Mouse (Mus musculus) kidney, adult 8-10 months (tissue): ENCODE measurements around the gene Tsks.
A peak's percentile ranks its signal among the peaks of the same experiment; 100 is the strongest.

ENCODE experiments used
- DNase-seq, 2 experiments: peaks; one replicate each; pipeline ENCODE4 v3.0.0; 2022

The Tsks gene

DNA sequence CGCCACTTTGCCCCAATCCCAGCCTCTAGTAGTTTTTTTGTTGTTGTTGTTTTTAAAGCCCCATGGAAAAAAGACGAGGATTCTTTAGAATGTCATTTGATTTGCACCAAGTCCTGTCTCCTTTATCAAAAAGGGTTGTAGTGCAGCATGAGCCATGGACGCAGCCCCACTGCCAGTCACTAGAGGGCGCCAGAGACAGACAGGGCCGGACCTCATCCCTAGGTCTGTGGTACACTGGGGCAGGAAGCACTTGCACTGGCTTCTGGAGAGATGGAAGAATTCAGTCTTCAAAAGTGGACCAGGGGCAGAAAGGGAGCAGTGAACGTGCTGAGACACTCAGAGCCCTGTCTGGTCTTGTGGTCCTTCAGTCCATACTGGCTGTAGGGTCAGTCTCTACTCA lies 40.1 kb downstream of the Tsks start:
- peak; percentile 75 to 91 for DNase-seq

DNA sequence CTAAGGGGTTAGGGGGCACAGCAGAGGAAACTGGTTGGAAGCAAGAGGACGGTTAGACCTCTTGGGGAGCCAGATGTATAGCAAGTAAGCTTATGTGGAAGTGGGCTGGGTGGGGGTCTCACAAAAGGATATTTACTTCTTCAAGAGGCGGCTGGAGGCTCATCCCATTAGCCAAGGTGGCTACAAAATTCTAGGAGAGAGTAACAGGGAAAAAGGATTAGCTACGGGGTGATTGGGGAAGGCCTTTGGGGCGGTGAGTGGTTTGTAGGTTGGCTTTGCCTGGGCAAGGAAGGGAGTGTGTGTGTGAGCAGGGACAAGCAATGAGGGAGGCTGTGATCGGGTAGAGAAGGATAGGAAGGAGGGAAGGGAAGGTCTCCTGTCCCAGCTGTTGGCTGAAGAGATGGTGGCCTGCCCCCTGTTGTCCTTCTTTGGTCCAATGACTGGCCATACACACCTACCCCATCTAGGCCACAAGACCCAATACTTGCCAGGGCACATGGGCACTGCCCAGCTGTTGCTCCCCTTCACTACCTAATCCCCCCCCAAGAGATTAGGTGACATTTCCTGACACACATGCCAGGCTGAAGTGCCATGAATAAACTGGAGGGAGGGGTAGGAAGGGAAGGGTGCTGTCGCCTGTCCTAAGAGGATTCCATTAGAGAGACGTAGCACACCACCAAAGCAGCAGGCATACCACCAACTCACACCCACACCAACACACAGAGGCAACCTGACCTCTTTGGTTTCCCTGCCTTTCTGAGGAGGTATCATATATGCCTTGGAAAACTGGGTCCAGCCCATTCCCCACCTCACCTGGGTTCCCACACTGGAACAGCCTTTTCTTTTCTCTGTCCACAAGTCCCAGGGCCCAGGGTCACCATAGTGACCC lies 41.2 kb downstream of the Tsks start:
- DNase-seq: no peak

DNA sequence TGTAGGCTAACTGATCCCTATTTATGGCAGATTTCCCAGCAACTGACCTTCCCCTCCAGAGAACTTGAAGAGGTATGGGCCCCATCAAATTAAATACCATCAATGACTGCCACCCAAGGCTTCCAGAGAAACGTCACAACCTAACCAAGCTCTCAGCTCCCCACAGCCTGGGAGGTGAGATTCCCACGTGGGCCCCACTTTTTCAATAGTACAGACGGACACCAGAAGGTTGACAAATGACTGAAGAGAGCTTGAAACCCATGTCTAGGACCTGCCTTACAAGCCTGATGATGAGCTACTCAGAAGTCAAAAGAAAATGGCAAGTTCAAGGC lies 41.8 kb downstream of the Tsks start:
- DNase-seq: no peak

DNA sequence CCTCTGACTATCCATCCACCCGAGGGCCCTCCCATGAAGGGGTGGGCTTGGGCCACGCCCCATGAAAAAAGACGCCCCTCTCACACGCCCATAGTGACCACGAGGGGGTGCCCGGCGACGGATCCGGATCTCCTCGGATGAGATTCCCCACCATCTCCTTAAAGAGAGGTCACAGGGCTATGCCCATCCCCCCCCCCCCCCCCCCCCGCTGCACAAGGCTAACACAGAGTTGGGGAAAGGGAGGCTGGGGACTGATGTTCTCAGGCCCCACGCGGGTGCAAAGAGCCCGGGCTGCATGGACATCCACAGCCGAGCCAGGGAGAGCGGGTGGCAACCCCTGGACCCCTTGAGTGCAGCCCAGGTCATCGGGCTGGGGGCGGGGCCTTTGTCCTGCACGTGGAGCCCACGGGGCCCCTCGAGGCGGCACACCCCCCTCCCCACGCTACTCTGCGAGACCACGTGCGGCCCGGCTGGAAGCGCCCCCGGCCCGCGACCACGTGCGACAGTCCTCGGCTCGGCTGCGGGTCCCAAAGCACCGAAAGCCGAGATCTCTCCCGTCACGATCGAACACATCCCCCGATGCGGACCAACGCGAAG lies 42.7 kb downstream of the Tsks start:
- peak; percentile 60 to 64 for DNase-seq

DNA sequence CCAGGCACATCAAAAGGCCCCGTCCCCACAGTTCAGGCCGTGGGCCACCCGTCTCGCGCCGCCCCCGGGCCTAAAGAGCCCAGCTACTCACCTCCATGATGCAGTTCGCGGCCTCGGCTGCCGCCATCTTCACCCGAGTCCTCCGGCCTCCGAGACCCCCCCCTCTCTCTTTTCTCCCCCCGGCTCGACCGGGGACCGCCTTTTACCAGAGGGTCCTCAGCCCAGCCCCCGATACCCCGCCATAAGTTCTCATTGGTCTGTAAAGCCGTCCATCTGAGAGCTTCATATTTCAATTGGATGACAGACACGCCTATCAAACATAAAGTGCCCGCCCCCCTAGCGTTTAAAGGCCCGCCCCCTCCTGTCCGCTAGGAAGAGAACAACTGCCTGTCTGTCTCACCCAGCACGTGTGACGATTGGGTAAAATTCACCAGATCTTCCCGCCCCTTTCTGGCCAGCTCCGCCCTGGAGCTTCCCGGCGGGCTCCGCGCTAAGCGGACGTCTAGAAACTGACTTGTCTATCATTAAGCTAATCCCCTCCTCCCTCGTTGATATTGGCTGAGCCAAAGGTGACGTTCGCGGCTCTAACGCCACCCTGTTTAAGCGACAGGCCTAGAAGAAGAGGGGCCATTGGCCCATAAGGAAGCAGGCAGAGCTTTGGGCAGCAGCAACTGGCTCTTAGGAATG lies 43.3 kb downstream of the Tsks start, which contains the start of gene Prmt1:
Prmt1 (minus strand) TSS at position 377 of the 687 bp plus-strand sequence.
- peak; percentile 99 to 100 for DNase-seq

DNA sequence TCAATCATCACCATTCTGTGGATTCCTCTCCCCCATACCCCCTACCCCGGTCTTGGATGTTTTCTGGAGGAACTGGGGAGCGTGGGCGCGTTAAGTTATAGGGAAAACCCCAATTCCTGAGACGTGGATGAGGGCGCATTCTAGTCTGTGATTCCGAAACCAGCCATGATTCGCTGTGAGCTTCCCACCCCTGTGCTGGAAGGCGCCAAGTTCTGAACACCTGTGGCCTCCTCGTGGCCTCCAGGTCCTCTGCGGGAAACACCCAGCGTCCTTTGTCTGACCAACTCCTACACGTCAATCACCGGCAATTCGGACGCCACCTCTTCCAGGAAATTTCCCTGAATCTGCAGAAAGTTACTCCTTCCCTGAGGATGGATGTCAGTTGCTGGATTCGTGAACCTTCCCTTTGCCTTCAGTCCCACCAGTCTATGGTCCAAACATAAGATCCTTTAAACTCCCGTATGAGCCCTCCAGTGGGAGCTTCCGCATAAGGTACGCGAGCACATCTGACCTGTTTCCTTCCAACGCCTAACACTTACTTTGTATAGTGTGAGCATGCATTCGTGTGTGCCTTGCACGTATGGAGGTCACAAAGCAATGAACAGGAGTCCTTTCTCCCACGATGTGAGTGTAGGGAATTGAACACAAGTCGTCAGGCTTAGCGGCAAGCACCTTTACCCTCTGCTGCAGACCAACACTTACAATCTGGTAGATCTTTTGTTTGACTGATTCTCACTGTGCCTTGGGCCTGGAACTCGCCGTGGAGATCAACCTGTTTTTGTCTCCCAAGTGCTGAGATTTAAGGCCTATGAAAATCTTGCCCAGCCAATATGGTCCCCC lies 44.1 kb downstream of the Tsks start:
- no peak for DNase-seq

DNA sequence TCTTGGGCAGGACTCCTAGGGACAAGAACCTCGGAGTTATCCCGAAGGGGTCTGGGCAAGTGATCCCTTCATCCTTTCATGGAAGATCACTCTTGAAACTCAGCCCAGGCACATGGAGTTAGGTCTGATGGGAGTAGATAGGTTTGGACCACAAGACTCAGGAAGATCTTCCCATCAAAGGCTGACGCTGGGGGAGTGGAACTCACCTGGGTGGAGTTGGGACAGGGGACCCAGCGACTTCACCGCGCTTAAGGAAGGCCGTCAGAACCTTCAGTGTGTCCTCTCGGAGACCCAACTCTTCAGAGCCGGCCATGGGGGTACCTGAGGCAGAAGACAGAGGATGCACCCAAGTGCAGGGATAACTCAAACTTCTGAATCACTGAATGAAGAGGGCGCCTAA lies 53.7 kb downstream of the Tsks start:
- DNase-seq: no peak

DNA sequence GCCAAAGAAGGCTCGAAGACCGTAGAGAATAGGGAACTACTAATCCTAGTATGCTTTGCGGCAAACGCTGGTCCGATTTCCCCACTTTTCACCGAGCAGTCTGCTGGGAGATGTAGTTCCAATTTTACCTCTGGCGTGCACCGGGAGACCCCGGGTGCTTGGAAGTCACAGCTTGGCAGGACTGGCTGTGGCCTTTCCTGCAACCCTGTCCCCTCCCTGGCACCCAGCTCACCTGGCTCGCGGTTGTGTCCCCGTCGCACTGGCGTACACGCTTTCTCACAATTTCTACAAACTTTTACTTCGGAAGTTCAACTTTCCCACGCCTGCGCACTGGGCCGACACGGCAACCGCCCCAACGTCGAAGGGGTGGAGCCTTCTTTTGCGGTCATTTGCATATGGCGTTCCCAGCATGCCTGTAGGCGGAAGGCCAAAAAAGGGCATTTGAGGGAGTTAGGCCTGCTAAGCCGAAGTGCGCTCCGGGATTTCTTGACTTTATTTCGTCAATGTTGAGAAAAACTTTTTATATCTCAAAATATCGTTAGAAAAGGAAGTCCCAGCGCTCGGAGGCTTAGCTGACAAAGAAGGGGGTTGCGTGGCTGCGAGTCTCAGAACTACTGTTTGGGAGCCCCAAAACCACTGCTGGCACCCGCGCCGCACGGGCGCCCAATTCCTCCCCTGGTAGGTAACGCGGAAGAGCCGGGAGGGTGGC lies 54.4 kb downstream of the Tsks start, which contains the start of gene Irf3:
Irf3 (plus strand) TSS at position 418 of the 709 bp plus-strand sequence.
- peak; percentile 96 to 97 for DNase-seq

DNA sequence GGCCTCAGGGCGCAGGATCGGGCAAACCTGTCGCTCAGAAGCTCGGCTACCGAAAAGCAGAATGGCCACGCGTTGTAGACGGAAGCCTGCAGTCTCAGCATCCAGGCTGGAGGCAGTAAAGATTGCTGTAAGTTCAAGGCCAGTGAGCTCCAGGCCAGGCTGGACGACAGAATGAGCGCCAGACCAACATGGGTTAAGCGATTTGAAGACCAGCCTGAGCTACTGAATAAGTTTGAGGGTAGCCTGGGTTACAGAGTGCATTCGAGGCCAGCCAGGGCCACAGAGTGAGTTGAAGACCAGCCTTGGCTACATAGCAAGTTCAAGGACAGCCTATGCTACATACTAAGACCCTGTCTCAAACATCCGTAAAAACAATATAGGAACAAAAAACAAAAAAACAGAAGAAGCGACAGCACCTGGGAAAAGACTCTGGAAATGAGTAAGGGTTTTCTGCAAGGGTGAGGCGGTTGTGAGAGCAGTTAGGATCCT lies 55.0 kb downstream of the Tsks start:
- DNase-seq: no peak

DNA sequence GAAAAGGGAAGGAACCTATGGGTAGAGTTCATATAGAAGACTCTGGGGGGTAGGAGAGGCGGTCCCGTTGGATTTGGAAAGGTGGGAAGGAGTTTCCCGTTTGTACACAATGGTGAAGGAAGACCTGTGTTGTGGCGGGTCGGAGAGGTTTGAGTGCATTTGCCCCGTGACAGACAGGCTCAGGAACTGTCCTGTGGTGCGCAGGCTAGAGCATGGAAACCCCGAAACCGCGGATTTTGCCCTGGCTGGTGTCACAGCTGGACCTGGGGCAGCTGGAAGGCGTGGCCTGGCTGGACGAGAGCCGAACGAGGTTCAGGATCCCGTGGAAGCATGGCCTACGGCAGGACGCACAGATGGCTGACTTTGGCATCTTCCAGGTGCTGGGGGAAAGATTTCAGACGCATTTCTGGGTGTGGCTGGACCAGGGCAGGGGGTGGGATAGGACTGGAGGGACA lies 55.5 kb downstream of the Tsks start, which contains the start of gene Bcl2l12:
Bcl2l12 (minus strand) TSS at position 212 of the 455 bp plus-strand sequence.
- peak; percentile 78 to 86 for DNase-seq

DNA sequence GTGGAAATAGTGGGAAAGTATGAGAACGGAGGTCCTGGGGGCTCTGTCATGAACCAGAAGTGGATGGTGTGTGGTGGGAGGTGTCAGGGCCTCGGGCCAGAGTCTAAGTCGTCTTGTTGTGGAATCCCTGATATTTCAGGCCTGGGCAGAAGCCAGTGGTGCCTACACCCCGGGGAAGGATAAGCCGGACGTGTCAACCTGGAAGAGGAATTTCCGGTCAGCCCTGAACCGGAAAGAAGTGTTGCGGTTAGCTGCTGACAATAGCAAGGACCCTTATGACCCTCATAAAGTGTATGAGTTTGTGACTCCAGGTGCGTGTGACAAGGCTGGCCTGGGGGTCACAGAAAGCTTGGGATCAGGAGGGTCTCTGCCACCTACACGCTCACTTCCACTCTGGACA lies 56.7 kb downstream of the Tsks start:
- DNase-seq: peak in 1 of 2 experiments; percentile 57

DNA sequence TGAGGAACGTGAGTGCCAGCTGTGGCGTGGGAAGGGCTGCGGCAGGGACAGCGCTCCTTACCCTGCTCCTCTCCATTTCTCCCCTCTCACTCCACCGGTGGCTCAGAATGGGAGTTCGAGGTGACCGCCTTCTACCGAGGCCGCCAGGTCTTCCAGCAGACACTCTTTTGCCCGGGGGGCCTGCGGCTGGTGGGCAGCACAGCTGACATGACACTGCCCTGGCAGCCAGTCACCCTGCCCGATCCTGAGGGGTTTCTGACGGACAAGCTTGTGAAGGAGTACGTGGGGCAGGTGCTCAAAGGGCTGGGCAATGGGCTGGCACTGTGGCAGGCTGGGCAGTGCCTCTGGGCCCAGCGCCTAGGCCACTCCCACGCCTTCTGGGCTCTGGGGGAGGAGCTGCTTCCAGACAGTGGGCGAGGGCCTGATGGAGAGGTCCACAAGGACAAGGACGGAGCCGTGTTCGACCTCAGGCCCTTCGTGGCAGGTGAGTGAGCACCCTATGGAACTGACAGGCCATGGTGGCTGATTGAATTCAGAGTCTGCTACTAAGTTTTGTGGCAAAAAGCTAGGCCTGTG lies 57.6 kb downstream of the Tsks start:
- DNase-seq: no peak

DNA sequence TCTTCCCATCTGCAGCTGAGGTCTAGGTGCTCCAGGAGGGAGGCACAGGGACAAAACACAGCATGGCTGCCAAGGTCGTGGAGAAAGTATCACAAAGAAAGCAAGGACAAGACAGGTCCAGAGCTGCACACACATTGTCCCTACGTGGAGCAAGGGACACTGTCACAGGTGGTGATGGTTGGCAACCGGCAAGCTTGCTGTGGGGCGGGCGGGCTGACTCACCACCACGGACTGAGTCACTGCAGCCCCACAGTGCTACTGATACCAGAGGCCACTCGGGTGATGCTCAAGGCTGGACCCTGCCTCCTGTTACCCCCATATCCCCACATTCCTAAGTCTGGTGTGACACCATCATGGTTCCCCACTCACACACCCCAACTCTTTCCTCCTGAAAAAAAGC lies 59.4 kb downstream of the Tsks start:
- no peak for DNase-seq

DNA sequence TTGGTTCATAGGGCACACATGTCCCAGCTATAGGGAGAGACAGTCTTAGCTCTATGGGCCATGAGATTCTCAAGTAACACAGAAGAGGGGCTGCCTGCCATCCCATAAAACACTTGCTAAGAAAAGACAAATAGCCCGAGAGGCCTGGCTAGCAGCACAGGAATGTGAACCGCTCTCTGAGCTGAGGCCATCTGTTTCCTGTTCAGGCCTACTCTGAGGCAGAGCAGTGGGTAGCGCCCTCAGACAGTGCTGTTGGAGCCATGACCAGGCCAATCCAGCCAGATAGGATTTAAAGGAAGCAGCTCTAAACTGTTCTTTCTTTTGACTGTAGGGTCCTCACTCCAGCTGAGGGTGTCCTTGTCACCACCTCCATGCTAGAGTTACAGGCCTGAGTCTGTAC lies 61.5 kb downstream of the Tsks start:
- DNase-seq: no peak

DNA sequence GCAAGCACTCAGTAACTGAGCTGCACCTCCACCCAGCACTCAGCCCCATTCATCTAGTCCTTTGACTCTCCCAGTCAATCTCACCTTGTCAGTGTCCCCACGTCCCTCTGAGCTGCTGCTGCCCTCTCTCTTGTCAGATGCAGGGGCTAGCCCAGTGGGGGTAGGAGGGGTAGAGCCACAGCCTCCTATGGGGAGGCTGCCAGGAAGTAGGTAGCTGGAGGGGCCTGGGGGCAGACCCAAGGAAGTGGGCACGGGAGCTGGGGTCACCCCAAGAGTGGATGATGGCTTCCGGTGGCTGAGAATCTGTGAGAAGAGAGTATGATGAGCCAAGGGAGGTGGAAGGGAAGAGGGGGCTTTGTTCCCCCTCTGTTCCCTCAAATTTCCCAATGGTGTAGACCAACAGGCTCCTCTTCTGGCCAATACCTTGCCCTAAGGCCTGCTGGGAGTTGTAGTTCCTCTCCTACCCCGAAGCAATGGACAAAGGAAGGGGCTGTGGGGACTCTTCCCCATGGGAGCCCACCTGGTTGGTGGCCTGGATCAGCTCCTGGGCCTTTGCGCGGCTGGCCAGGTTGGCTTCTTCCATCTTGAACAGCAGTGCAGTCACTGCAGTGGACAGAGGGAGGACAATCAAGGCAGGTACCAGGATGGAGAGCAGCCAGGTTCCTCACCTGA lies 62.5 kb downstream of the Tsks start:
- DNase-seq: no peak

DNA sequence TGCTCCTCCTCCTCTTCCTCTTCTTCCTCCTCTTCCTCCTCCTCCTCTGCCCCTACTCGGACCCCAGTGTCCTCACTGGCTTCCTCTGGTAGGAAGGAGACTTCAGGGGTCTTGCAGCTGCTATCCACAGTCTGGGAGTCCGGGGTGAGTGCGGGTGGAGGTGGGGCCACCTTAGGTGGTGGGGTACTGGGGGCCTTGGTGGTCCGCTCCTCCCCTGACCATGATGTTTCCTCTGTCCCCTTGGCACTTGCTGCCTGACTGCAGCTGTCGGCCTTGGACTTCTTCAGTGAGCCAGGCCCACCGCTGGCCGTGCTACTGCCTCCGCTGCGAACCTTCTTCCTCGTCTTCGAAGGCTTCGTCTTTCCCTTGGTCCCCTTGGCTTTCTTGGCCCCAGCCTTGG lies 63.5 kb downstream of the Tsks start:
- DNase-seq: no peak

DNA sequence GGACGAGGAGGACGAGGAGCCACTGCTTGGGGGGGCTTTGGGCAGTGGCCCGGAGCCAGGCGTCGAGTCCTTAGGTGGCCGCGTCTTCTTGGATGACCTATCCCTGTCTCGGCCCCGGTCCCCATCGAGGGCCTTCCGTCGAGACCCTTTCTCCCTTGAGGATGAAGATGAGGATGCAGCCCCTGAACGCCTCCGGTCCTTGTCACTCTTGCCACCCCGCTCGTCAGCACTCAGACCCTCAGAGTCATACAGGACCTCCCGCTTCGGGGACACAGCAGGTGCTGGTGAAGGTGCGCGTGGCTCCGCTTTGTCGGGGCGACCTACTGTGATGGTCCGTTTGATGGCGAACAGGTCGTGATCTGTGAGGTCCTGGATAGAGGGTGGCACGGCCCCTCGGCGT lies 64.1 kb downstream of the Tsks start:
- DNase-seq: no peak
